Mouse (Mus musculus) CH12.LX (cell line): ENCODE measurements around the gene Klhl15. TPM values are rescaled to one million over a fixed set of nuclear protein-coding genes. Genes with fewer than 3 reads are reported as not detected.
A peak's percentile ranks its signal among the peaks of the same experiment; 100 is the strongest.

ENCODE experiments used
- DNase-seq: peaks from one replicate; pipeline ENCODE4 v3.0.0-alpha.2; 2013; ENCODE audit errors: extremely low read depth
- H3K27ac ChIP-seq: 2 replicates; pipeline ENCODE4 v1.5.1; 2012; ENCODE audit warnings: low read depth, mild to moderate bottlenecking, control low read depth, moderate library complexity; ENCODE audit not compliant: insufficient read depth
- H3K27me3 ChIP-seq: replicated peaks from 2 replicates; pipeline ENCODE3; 2012; ENCODE audit warnings: inconsistent platforms
- H3K36me3 ChIP-seq, 2 experiments: replicated peaks in 1 of 2; 2 replicates each; pipeline versions ENCODE3 to v1.6.1; 2012; ENCODE audit warnings: inconsistent platforms in 1 of 2, low read length in 1 of 2, mild to moderate bottlenecking in 1 of 2, mixed read lengths in 1 of 2, moderate library complexity in 1 of 2; ENCODE audit not compliant: control insufficient read depth in 1 of 2, insufficient read depth in 1 of 2
- H3K4me1 ChIP-seq, 2 experiments: 2 replicates each; pipeline ENCODE4 v1.6.1; 2012; ENCODE audit warnings: inconsistent platforms in 1 of 2, moderate library complexity in 1 of 2; ENCODE audit not compliant: insufficient read depth in 2 of 2, control insufficient read depth in 1 of 2
- H3K4me2 ChIP-seq: 2 replicates; pipeline ENCODE4 v1.6.1; 2012; ENCODE audit warnings: low read depth, mild to moderate bottlenecking, control low read depth; ENCODE audit not compliant: poor library complexity, insufficient read depth, severe bottlenecking
- H3K4me3 ChIP-seq, 3 experiments: fragments of 150-350 bp in 1 of 3; sonication (generic) in 1 of 3; replicated peaks in 1 of 3; 2 replicates each; pipeline versions ENCODE3 to v1.5.1; 2011 to 2012; ENCODE audit warnings: low read depth in 2 of 3, low read length in 2 of 3, mild to moderate bottlenecking in 2 of 3, moderate library complexity in 2 of 3, control low read depth in 1 of 3, improper control_type of control experiment in 1 of 3, inconsistent platforms in 1 of 3, mixed read lengths in 1 of 3; ENCODE audit not compliant: poor library complexity in 1 of 3
- H3K79me2 ChIP-seq: replicated peaks from 2 replicates; pipeline ENCODE4 v1.6.1; 2012; ENCODE audit warnings: mild to moderate bottlenecking, moderate library complexity; ENCODE audit not compliant: control insufficient read depth, poor library complexity, insufficient read depth, severe bottlenecking; ENCODE audit errors: extremely low read depth
- H3K9ac ChIP-seq: 2 replicates; pipeline ENCODE4 v1.6.1; 2012; ENCODE audit warnings: low read depth, mild to moderate bottlenecking, control low read depth, moderate library complexity; ENCODE audit not compliant: insufficient read depth
- H3K9me3 ChIP-seq: replicated peaks from 2 replicates; pipeline ENCODE3; 2012; ENCODE audit warnings: low read length, inconsistent platforms, mixed read lengths
- CHD2 ChIP-seq: IDR thresholded peaks from 2 replicates; pipeline ENCODE4 v1.6.1; 2011; ENCODE audit warnings: low read length, improper control_type of control experiment
- CTCF ChIP-seq, 2 experiments: IDR thresholded peaks in 1 of 2; conservative IDR thresholded peaks in 1 of 2; 2 replicates each; pipeline ENCODE4 v1.5.1; 2011 to 2012; ENCODE audit warnings: low read depth in 2 of 2, low read length in 2 of 2, improper control_type of control experiment in 1 of 2, inconsistent platforms in 1 of 2, mild to moderate bottlenecking in 1 of 2, moderate library complexity in 1 of 2
- ELF1 ChIP-seq: IDR thresholded peaks from 2 replicates; pipeline ENCODE4 v1.6.1; 2014; ENCODE audit warnings: low read depth, mild to moderate bottlenecking, inconsistent platforms, low read length, improper control_type of control experiment
- ETS1 ChIP-seq: conservative IDR thresholded peaks from 2 replicates; pipeline ENCODE4 v1.6.1; 2012; ENCODE audit warnings: low read depth, mild to moderate bottlenecking, inconsistent platforms, low read length, improper control_type of control experiment, moderate library complexity
- GABPA ChIP-seq: IDR thresholded peaks from 2 replicates; pipeline ENCODE4 v1.6.1; 2012; ENCODE audit warnings: low read depth, low read length, improper control_type of control experiment, inconsistent platforms; ENCODE audit not compliant: insufficient replicate concordance
- IRF4 ChIP-seq: IDR thresholded peaks from 2 replicates; pipeline ENCODE4 v1.6.1; 2014; ENCODE audit warnings: low read depth, mild to moderate bottlenecking, inconsistent platforms, low read length, improper control_type of control experiment
- JUN ChIP-seq: IDR thresholded peaks from 2 replicates; pipeline ENCODE4 v1.6.1; 2011; ENCODE audit warnings: low read depth, mild to moderate bottlenecking, low read length, improper control_type of control experiment, moderate library complexity; ENCODE audit not compliant: insufficient read depth
- KAT2A ChIP-seq: IDR thresholded peaks from 2 replicates; pipeline ENCODE4 v1.6.1; 2012; ENCODE audit warnings: low read length, improper control_type of control experiment, inconsistent platforms; ENCODE audit not compliant: insufficient replicate concordance
- MAFK ChIP-seq: IDR thresholded peaks from 2 replicates; pipeline ENCODE4 v1.6.1; 2011; ENCODE audit warnings: low read length, improper control_type of control experiment; ENCODE audit not compliant: insufficient replicate concordance
- MEF2A ChIP-seq: IDR thresholded peaks from 2 replicates; pipeline ENCODE4 v1.6.1; 2014; ENCODE audit warnings: low read depth, mild to moderate bottlenecking, inconsistent platforms, low read length, improper control_type of control experiment, borderline replicate concordance
- MXI1 ChIP-seq: IDR thresholded peaks from 2 replicates; pipeline ENCODE4 v1.6.1; 2011; ENCODE audit warnings: mild to moderate bottlenecking, low read depth, low read length, improper control_type of control experiment
- PAX5 ChIP-seq: IDR thresholded peaks from 2 replicates; pipeline ENCODE4 v1.6.1; 2012; ENCODE audit warnings: low read length, inconsistent platforms, mixed read lengths
- POLR2A ChIP-seq: IDR thresholded peaks from 2 replicates; pipeline ENCODE4 v1.6.1; 2011; ENCODE audit warnings: low read depth, mild to moderate bottlenecking, improper control_type of control experiment, low read length
- RAD21 ChIP-seq: IDR thresholded peaks from 2 replicates; pipeline ENCODE4 v1.6.1; 2011; ENCODE audit warnings: low read depth, mild to moderate bottlenecking, low read length, improper control_type of control experiment, moderate library complexity
- RCOR1 ChIP-seq: conservative IDR thresholded peaks from 2 replicates; pipeline ENCODE4 v1.6.1; 2012; ENCODE audit warnings: low read depth, mild to moderate bottlenecking, inconsistent platforms, low read length, improper control_type of control experiment
- SIN3A ChIP-seq: IDR thresholded peaks from 2 replicates; pipeline ENCODE4 v1.6.1; 2012; ENCODE audit warnings: low read length, improper control_type of control experiment, inconsistent platforms
- SMC3 ChIP-seq: IDR thresholded peaks from 2 replicates; pipeline ENCODE4 v1.6.1; 2011; ENCODE audit warnings: low read depth, low read length, improper control_type of control experiment
- TBP ChIP-seq: conservative IDR thresholded peaks from 2 replicates; pipeline ENCODE4 v1.6.1; 2011; ENCODE audit warnings: low read depth, low read length, improper control_type of control experiment
- USF1 ChIP-seq: IDR thresholded peaks from 2 replicates; pipeline ENCODE4 v1.6.1; 2014; ENCODE audit warnings: low read depth, mild to moderate bottlenecking, inconsistent platforms, low read length, improper control_type of control experiment
- USF2 ChIP-seq: conservative IDR thresholded peaks from 2 replicates; pipeline ENCODE4 v1.6.1; 2011; ENCODE audit warnings: low read depth, low read length, improper control_type of control experiment
- ZC3H11A ChIP-seq: IDR thresholded peaks from 2 replicates; pipeline ENCODE4 v1.6.1; 2012; ENCODE audit warnings: low read depth, mild to moderate bottlenecking, inconsistent platforms, low read length, improper control_type of control experiment
- ZKSCAN1 ChIP-seq: IDR thresholded peaks from 2 replicates; pipeline ENCODE4 v1.6.1; 2012; ENCODE audit warnings: low read depth, inconsistent platforms, low read length, improper control_type of control experiment, borderline replicate concordance
- ZMIZ1 ChIP-seq: IDR thresholded peaks from 2 replicates; pipeline ENCODE4 v1.6.1; 2012; ENCODE audit warnings: low read depth, mild to moderate bottlenecking, inconsistent platforms, low read length, improper control_type of control experiment
- ZNF384 ChIP-seq: IDR thresholded peaks from 2 replicates; pipeline ENCODE4 v1.6.1; 2012; ENCODE audit warnings: low read depth, low read length, improper control_type of control experiment, inconsistent platforms
- dilution Hi-C: fragments of 300-500 bp; cut with MboI; formaldehyde crosslinking; loops from 2 replicates; pipeline ENCODE4 v1.14.3; 2020; ENCODE audit warnings: low sequenced_read_pairs; ENCODE audit not compliant: extremely low pct_unique_long_range_greater_than_20kb, extremely low pct_ligation_motif_present
- in situ Hi-C: fragments of 300-500 bp; cut with MboI; formaldehyde crosslinking; loops from 3 replicates; pipeline ENCODE4 v1.14.3; 2019; ENCODE audit warnings: low sequenced_read_pairs, low pct_ligation_motif_present, low pct_unique_long_range_greater_than_20kb, mixed read lengths
- polyA plus RNA-seq: library from polyadenylated mRNA; unstranded; fragments of >175 nt; gene quantifications from 2 replicates; pipeline ENCODE4 v1.2.1, GENCODE M21; 2012; ENCODE audit warnings: low read depth; ENCODE audit not compliant: insufficient read length
- total RNA-seq, 2 experiments: library from RNA; depleted of rRNA; stranded (reverse); fragments of 300-350 nt in 1 of 2; fragments of >200 nt in 1 of 2; gene quantifications; 2 replicates each; pipeline ENCODE4 v1.2.3; 2012 to 2014

The Klhl15 gene
- total and polyA plus RNA-seq, 3 experiments = 7.9 to 9.4 (median 8.4) TPM

DNA sequence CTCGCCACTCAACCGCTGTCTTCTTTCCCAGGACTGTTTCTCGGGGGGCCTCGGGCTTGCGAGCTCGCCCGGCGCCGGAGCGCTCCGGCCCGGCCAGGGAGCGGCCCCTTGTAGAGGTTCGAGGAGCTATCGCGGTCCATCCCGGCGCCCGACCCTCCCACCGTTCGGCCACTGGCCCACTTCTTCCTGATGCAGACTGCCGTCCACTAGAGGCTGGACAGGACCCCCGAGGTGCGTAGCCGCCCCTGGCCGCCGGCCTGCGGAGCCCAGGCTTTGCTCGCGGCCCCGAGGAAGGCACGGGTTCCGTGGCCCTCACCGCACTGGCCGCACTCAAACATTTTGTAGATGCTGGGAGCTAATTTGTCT lies 774 bp downstream of the Klhl15 start:
- Histone ChIP-seq H3K9ac (peak overlapping the region; percentile 71), H3K27me3 (no peaks in the 10 kb centered on the region), H3K27ac (peak overlapping the region; percentile 63), H3K79me2 (no peaks in the 10 kb centered on the region), H3K4me2 (no peak overlapping the region), H3K9me3 (no peaks in the 10 kb centered on the region), H3K36me3 (peaks cover 0 to 4% of the 10 kb centered on the region in 2 experiments), H3K4me3 (peak overlapping the region; percentile 61 to 85 (median 69)), H3K4me1 (no peaks in the 10 kb centered on the region)
- in situ Hi-C loops (no loop called here), dilution Hi-C loops (no loop called here)
- TF ChIP-seq USF1 = no peak
- DNase-seq = no peak

GRCm38 (mm10) chrX:94235601-94236000 lies 1.2 kb downstream of the Klhl15 start:
- in situ Hi-C loops (no loop called here), dilution Hi-C loops (no loop called here)
- Histone ChIP-seq H3K4me2 (peak overlapping the region; percentile 56; the same call in 1 of the 2 replicates), H3K27ac (no peak overlapping the region), H3K4me1 (no peaks in the 10 kb centered on the region), H3K9ac (peak overlapping the region; percentile 71), H3K4me3 (peak overlapping the region; percentile 61 to 85 (median 69)), H3K36me3 (peaks cover 0 to 4% of the 10 kb centered on the region in 2 experiments), H3K79me2 (no peaks in the 10 kb centered on the region), H3K27me3 (no peaks in the 10 kb centered on the region), H3K9me3 (no peaks in the 10 kb centered on the region)
- DNase-seq = no peak
- TF ChIP-seq USF1 (no peak), ZNF384 (0 out of 2 replicates have a peak, but pooled peaks have one; percentile 7)

DNA sequence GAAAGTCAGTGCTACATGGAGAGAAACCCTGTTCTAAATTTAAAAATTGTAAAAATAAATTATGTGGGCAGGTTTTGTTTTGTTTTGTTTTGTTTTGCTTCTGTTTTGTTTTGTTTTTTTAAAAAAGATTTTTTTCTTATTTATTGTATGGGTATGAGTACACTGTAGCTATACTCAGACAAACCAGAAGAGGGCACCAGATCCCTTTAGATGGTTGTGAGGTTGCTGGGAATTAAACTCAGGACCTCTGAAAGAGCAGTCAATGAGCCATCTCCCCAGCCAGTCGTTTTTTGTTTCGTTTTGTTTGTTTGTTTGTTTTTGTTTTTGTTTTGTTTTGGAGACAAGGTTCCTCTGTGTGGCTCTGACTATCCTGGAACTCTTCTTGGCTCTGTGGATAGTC lies 54.5 kb downstream of the Klhl15 start:
- TF ChIP-seq SMC3 = peak; percentile 58
- no peak for TF ChIP-seq IRF4
- TF ChIP-seq ZNF384 = peak; percentile 62; the same call in 1 of the 2 replicates
- no peak for TF ChIP-seq MEF2A
- no peak for TF ChIP-seq KAT2A
- no peak for TF ChIP-seq MXI1
- TF ChIP-seq ELF1 = no peak
- no peak for TF ChIP-seq PAX5
- no peak for TF ChIP-seq USF2
- no peak for TF ChIP-seq RCOR1
- TF ChIP-seq CHD2 = no peak
- no peak for TF ChIP-seq MAFK
- TF ChIP-seq TBP = no peak
- TF ChIP-seq SIN3A = no peak
- no peak for TF ChIP-seq JUN
- TF ChIP-seq ZC3H11A = no peak
- no peak for TF ChIP-seq ZKSCAN1
- TF ChIP-seq ZMIZ1 = no peak
- peak in 1 of 2 experiments; percentile 73; a peak in 2 of 4 replicates for TF ChIP-seq CTCF (conservative IDR thresholded peaks at IDR 0.05 in 1 of 2, IDR thresholded peaks at IDR 0.05 in 1 of 2; ENCODE audit: low read depth in 2 of 2, low read length in 2 of 2)
- TF ChIP-seq ETS1 = no peak
- peak; percentile 78 for TF ChIP-seq RAD21
- no peak for TF ChIP-seq GABPA
- TF ChIP-seq POLR2A = no peak
- dilution Hi-C loops = no loop called here
- no peaks in the 10 kb centered on the region for H3K9me3 ChIP-seq
- no peaks in the 10 kb centered on the region for H3K27me3 ChIP-seq
- no peaks in the 10 kb centered on the region for H3K4me1 ChIP-seq
- H3K27ac ChIP-seq = no peak overlapping the region
- no peak overlapping the region for H3K9ac ChIP-seq
- peak; percentile 59 for DNase-seq
- in situ Hi-C loops = loop anchor here (25.0 kb wide), 1 partner anchor 248 kb away; the partner anchor contains the start of gene Maged1
- no peak overlapping the region for H3K4me3 ChIP-seq
- no peaks in the 10 kb centered on the region for H3K36me3 ChIP-seq
- H3K79me2 ChIP-seq = no peaks in the 10 kb centered on the region
- H3K4me2 ChIP-seq = no peak overlapping the region
